Comparison of ENCODE assay signal across 8 mouse cellular contexts in genomic region chr11:54021396-54022093, GRCm38 (mm10).
"Had no signal": no experiment of that assay in that cellular context is flagged by ENCODE, and none has a peak within 500 bp of the region (broad histone marks: within the 10 kb centered on the region; RNA-seq: fewer than 3 reads in every experiment).

No protein-coding gene starts in this region.

- H3K4me3 ChIP-seq: intestine, embryonic 15.5 days; layer of hippocampus, adult 2 months; limb, embryonic 13.5 days; midbrain, embryonic 13.5 days had no signal

- H3K36me3 ChIP-seq: intestine, embryonic 15.5 days; limb, embryonic 13.5 days; midbrain, embryonic 13.5 days had no signal

- H3K27me3 ChIP-seq: intestine, embryonic 15.5 days had no signal

- ATAC-seq: midbrain, embryonic 13.5 days had no signal

- H3K9me3 ChIP-seq: intestine, embryonic 15.5 days; limb, embryonic 13.5 days; midbrain, embryonic 13.5 days had no signal

- DNase-seq: left cerebral cortex, postnatal 4 days; right cerebral cortex, postnatal 14 days; thymus, postnatal 36 days had no signal

- H3K27ac ChIP-seq: intestine, embryonic 15.5 days; kidney, postnatal 0 days; layer of hippocampus, adult 2 months; limb, embryonic 13.5 days; midbrain, embryonic 13.5 days had no signal

- H3K4me1 ChIP-seq: intestine, embryonic 15.5 days; limb, embryonic 13.5 days; midbrain, embryonic 13.5 days had no signal

- H3K9ac ChIP-seq: intestine, embryonic 15.5 days; limb, embryonic 13.5 days; midbrain, embryonic 13.5 days had no signal

- H3K4me2 ChIP-seq: intestine, embryonic 15.5 days; limb, embryonic 13.5 days; midbrain, embryonic 13.5 days had no signal
